22 mouse cellular contexts compared by ENCODE assay signal in genomic region chr10:127002765-127003164, GRCm38 (mm10). TPM values are rescaled to one million over a fixed set of nuclear protein-coding genes. Genes with fewer than 3 reads are reported as not detected.
DNase-seq lines count a peak whose midpoint lies in the region; ATAC-seq lines count a peak whose summit lies in the region.
"Had no signal": no experiment of that assay in that cellular context is flagged by ENCODE, and none has a peak within 500 bp of the region (broad histone marks: within the 10 kb centered on the region; RNA-seq: fewer than 3 reads in every experiment).

No protein-coding gene starts in this region.

- DNase-seq in 416B (ENCODE audit: low read depth), result peak; percentile 83
- no peak for DNase-seq in left cerebral cortex, adult 11 months (ENCODE audit: low spot score)
- no peak for DNase-seq in layer of hippocampus, adult 8-10 months (ENCODE audit: low spot score in 2 of 2)
- no peak for DNase-seq in thymus, postnatal 36 days
- DNase-seq: cerebellum, adult 18-20 months; cerebellum, adult 9-10 months; cerebellum, postnatal 14 days; gastrocnemius, postnatal 10 days; gastrocnemius, postnatal 36 days; heart, adult 11 months had no signal

- H3K4me3 ChIP-seq in megakaryocyte, embryonic 14.5 days (replicated peaks), result peak overlapping the region; percentile 67
- H3K4me3 ChIP-seq: embryonic facial prominence, embryonic 12.5 days; embryonic facial prominence, embryonic 15.5 days; forebrain, embryonic 12.5 days; hindbrain, embryonic 12.5 days; hindbrain, embryonic 15.5 days had no signal

- H3K4me1 ChIP-seq in megakaryocyte, embryonic 14.5 days, result peaks cover 59% of the 10 kb centered on the region
- H3K4me1 ChIP-seq: embryonic facial prominence, embryonic 12.5 days; forebrain, embryonic 12.5 days; hindbrain, embryonic 12.5 days; hindbrain, embryonic 15.5 days had no signal

- H3K27me3 ChIP-seq in megakaryocyte, embryonic 14.5 days (replicated peaks), result peaks cover 31% of the 10 kb centered on the region
- H3K27me3 ChIP-seq: embryonic facial prominence, embryonic 12.5 days; embryonic facial prominence, embryonic 15.5 days; forebrain, embryonic 12.5 days; hindbrain, embryonic 15.5 days; Patski had no signal

- peaks cover 30% of the 10 kb centered on the region for H3K36me3 ChIP-seq in megakaryocyte, embryonic 14.5 days (replicated peaks; ENCODE audit: low read length)

- H3K9me3 ChIP-seq in megakaryocyte, embryonic 14.5 days, result no peaks in the 10 kb centered on the region
- H3K9me3 ChIP-seq: embryonic facial prominence, embryonic 12.5 days; embryonic facial prominence, embryonic 15.5 days; forebrain, embryonic 12.5 days; hindbrain, embryonic 12.5 days; hindbrain, embryonic 15.5 days had no signal

- ATAC-seq in common myeloid progenitor, adult 5-6 weeks (replicated peaks; ENCODE audit: low read depth, poor library complexity, severe bottlenecking), result peak; percentile 28; the same call in 1 of the 2 replicates
- ATAC-seq: CD4-positive, CD25-positive, alpha-beta regulatory T cell, adult 4 months; forebrain, embryonic 16.5 days had no signal

RNA-seq across cellular contexts. Expression of gene Avil, which starts 2.3 kb away (rescaled TPM):
- not detected in 2 replicates for total RNA-seq in common myeloid progenitor, adult 5-6 weeks (2017)
- 0.70 TPM in 1 of 2 replicates, not detected in the other for polyA plus RNA-seq in megakaryocyte, embryonic 14.5 days (2012; ENCODE audit: insufficient read depth, low replicate concordance)
- total RNA-seq in layer of hippocampus, adult 8-10 months (2022), result under 1 TPM; 0.11 to 0.39 (median 0.18) TPM
- polyA plus RNA-seq: forebrain, embryonic 12.5 days had no signal

RNA-seq across cellular contexts. Expression of gene Ctdsp2, which starts 24.2 kb away (rescaled TPM):
- 33.9 and 42.8 TPM in 2 replicates for total RNA-seq in common myeloid progenitor, adult 5-6 weeks (2017)
- 27.8 and 40.9 TPM in 2 replicates for polyA plus RNA-seq in megakaryocyte, embryonic 14.5 days (2012; ENCODE audit: insufficient read depth, low replicate concordance)
- total RNA-seq in layer of hippocampus, adult 8-10 months (2022), result 100 to 1,000 TPM; 104 to 120 (median 111) TPM

RNA-seq across cellular contexts. Expression of gene Tsfm, which starts 27.9 kb away (rescaled TPM):
- total RNA-seq in common myeloid progenitor, adult 5-6 weeks (2017), result 40.2 and 42.3 TPM in 2 replicates
- polyA plus RNA-seq in megakaryocyte, embryonic 14.5 days (2012; ENCODE audit: insufficient read depth, low replicate concordance), result 19.8 and 35.4 TPM in 2 replicates
- 10 to 100 TPM; 24.5 to 31.8 (median 27.5) TPM for total RNA-seq in layer of hippocampus, adult 8-10 months (2022)

RNA-seq across cellular contexts. Expression of gene Mettl1, which starts 38.4 kb away (rescaled TPM):
- 27.4 and 28.0 TPM in 2 replicates for total RNA-seq in common myeloid progenitor, adult 5-6 weeks (2017)
- polyA plus RNA-seq in megakaryocyte, embryonic 14.5 days (2012; ENCODE audit: insufficient read depth, low replicate concordance), result 1.9 and 12.1 TPM in 2 replicates
- 10 to 100 TPM; 13.1 to 16.0 (median 14.5) TPM for total RNA-seq in layer of hippocampus, adult 8-10 months (2022)

RNA-seq across cellular contexts. Expression of gene Eef1akmt3, which starts 38.5 kb away (rescaled TPM):
- not detected in 2 replicates for total RNA-seq in common myeloid progenitor, adult 5-6 weeks (2017)
- polyA plus RNA-seq in megakaryocyte, embryonic 14.5 days (2012; ENCODE audit: insufficient read depth, low replicate concordance), result 0.08 TPM in 1 of 2 replicates, not detected in the other
- under 1 TPM in 3 of 4 experiments, not detected in 1; 0.23 to 0.33 (median 0.31) TPM for total RNA-seq in layer of hippocampus, adult 8-10 months (2022)
- total RNA-seq: heart, adult 8-10 months; hematopoietic stem cell, adult 5-6 weeks had no signal
